Mouse (Mus musculus): ENCODE measurements around the gene Tas2r140. TPM values are rescaled to one million over a fixed set of nuclear protein-coding genes. Genes with fewer than 3 reads are reported as not detected.

Tas2r140 gene
- polyA plus RNA-seq (2016; fragmentation: Nextera tagmentation; extraction: Ambion mirVana) = not detected in 2 replicates

GRCm38 (mm10) chr6:133055716-133056115, at the start of gene Tas2r140:
Gene Tas2r140 (minus strand): TSS chr6:133055816.
- Histone ChIP-seq H3K4me3 (no peak within 1 kb of the TSS), H3K9me3 (replicated peaks) (no peaks in the 10 kb centered on the region), H3K27me3 (ENCODE audit: low read depth, poor library complexity, severe bottlenecking) (no peaks in the 10 kb centered on the region), H3K36me3 (no peaks in the 10 kb centered on the region), H3K27ac (no peak within 1 kb of the TSS), H3K4me1 (no peaks in the 10 kb centered on the region)
- no peak for DNase-seq (ENCODE audit: low spot score)

GRCm38 (mm10) chr6:133104609-133104921, 48.9 kb upstream of the Tas2r140 start, which contains the start of gene Smim10l1:
Gene Smim10l1 (plus strand): TSS chr6:133104909.
- Histone ChIP-seq H3K4me3 (peak within 1 kb of the TSS; percentile 81), H3K27me3 (ENCODE audit: low read depth, poor library complexity, severe bottlenecking) (no peaks in the 10 kb centered on the region), H3K27ac (peak within 1 kb of the TSS; percentile 99), H3K4me1 (no peaks in the 10 kb centered on the region), H3K9me3 (replicated peaks) (no peaks in the 10 kb centered on the region), H3K36me3 (peaks cover 13% of the 10 kb centered on the region)
- DNase-seq (ENCODE audit: low spot score) = no peak

GRCm38 (mm10) chr6:133102430-133102829, 46.8 kb upstream of the Tas2r140 start:
- H3K27ac ChIP-seq = no peak overlapping the region
- no peak overlapping the region for H3K4me3 ChIP-seq
- WGBS = 67% methylated on average over 1 of the region's 1 CpGs
- DNase-seq (ENCODE audit: low spot score) = no peak
- no peaks in the 10 kb centered on the region for H3K36me3 ChIP-seq
- no peaks in the 10 kb centered on the region for H3K27me3 ChIP-seq (ENCODE audit: low read depth, poor library complexity, severe bottlenecking)
- H3K9me3 ChIP-seq (replicated peaks) = no peaks in the 10 kb centered on the region
- H3K4me1 ChIP-seq = no peaks in the 10 kb centered on the region

GRCm38 (mm10) chr6:133092226-133092625, 36.6 kb upstream of the Tas2r140 start:
- 86% methylated on average over 8 of the region's 8 CpGs for WGBS
- Histone ChIP-seq H3K36me3 (no peaks in the 10 kb centered on the region), H3K4me3 (no peak overlapping the region), H3K27me3 (ENCODE audit: low read depth, poor library complexity, severe bottlenecking) (no peaks in the 10 kb centered on the region), H3K4me1 (no peaks in the 10 kb centered on the region), H3K27ac (no peak overlapping the region), H3K9me3 (replicated peaks) (no peaks in the 10 kb centered on the region)
- DNase-seq (ENCODE audit: low spot score) = no peak

GRCm38 (mm10) chr6:133037001-133037400, 18.6 kb downstream of the Tas2r140 start, which contains the start of gene Tas2r103:
Gene Tas2r103 (minus strand): TSS chr6:133037101.
- Histone ChIP-seq H3K36me3 (no peaks in the 10 kb centered on the region), H3K4me3 (no peak within 1 kb of the TSS), H3K4me1 (no peaks in the 10 kb centered on the region), H3K9me3 (replicated peaks) (no peaks in the 10 kb centered on the region), H3K27me3 (ENCODE audit: low read depth, poor library complexity, severe bottlenecking) (no peaks in the 10 kb centered on the region), H3K27ac (no peak within 1 kb of the TSS)
- 83% methylated on average over 2 of the region's 2 CpGs for WGBS
- DNase-seq (ENCODE audit: low spot score) = no peak

Other genes with a start within 250 kb of the Tas2r140 start
- not detected in 2 replicates for gene Tas2r123, start 208.7 kb downstream of the Tas2r140 start, polyA plus RNA-seq (2016; fragmentation: Nextera tagmentation; extraction: Ambion mirVana)
- gene Tas2r116, start 200.4 kb downstream of the Tas2r140 start, polyA plus RNA-seq (2016; fragmentation: Nextera tagmentation; extraction: Ambion mirVana) = not detected in 2 replicates
- gene Tas2r110, start 187.8 kb downstream of the Tas2r140 start, polyA plus RNA-seq (2016; fragmentation: Nextera tagmentation; extraction: Ambion mirVana) = not detected in 2 replicates
- not detected in 2 replicates for gene Tas2r113, start 162.8 kb downstream of the Tas2r140 start, polyA plus RNA-seq (2016; fragmentation: Nextera tagmentation; extraction: Ambion mirVana)
- not detected in 2 replicates for gene Tas2r125, start 146.2 kb downstream of the Tas2r140 start, polyA plus RNA-seq (2016; fragmentation: Nextera tagmentation; extraction: Ambion mirVana)
- not detected in 2 replicates for gene Tas2r129, start 104.7 kb downstream of the Tas2r140 start, polyA plus RNA-seq (2016; fragmentation: Nextera tagmentation; extraction: Ambion mirVana)
- gene Tas2r131, start 97.9 kb downstream of the Tas2r140 start, polyA plus RNA-seq (2016; fragmentation: Nextera tagmentation; extraction: Ambion mirVana) = not detected in 2 replicates
- not detected in 2 replicates for gene Tas2r109, start 74.9 kb downstream of the Tas2r140 start, polyA plus RNA-seq (2016; fragmentation: Nextera tagmentation; extraction: Ambion mirVana)
- gene Tas2r103, start 18.7 kb downstream of the Tas2r140 start, polyA plus RNA-seq (2016; fragmentation: Nextera tagmentation; extraction: Ambion mirVana) = not detected in 2 replicates
- 51.7 and 64.5 TPM in 2 replicates for gene Smim10l1, start 49.1 kb upstream of the Tas2r140 start, polyA plus RNA-seq (2016; fragmentation: Nextera tagmentation; extraction: Ambion mirVana)
- not detected in 2 replicates for gene 5530400C23Rik, start 236.4 kb upstream of the Tas2r140 start, polyA plus RNA-seq (2016; fragmentation: Nextera tagmentation; extraction: Ambion mirVana)

Measured in limb, embryonic 10.5 days (tissue).